Mouse (Mus musculus): ENCODE data around the gene Tle4.

DNA sequence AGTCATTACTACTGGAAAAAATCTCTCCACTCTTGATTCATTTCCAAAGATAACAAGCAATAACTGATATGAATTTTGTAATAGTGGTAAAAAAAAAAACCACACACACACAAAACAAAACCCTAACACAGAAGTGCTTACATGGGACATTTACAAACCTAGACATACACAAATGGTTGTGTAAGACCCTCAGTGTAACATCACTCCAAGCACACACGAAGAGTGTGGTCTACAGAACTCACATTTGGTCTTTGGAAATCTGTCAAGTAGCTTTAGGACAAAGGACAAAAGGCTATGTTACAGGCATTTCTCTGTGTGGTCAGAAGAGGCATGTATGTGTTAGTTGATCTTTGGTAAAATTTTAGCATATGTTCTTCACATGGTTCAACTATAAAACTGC, 52.4 kb downstream of the Tle4 start:
- TF ChIP-seq POLR2A (IDR thresholded peaks at IDR 0.05; ENCODE audit: insufficient read length, low read depth) (no peak), MAX (IDR thresholded peaks at IDR 0.05; ENCODE audit: low read depth) (no peak), POLR2AphosphoS2 (IDR thresholded peaks at IDR 0.05; ENCODE audit: insufficient read length, low read depth) (no peak), E2F4 (IDR thresholded peaks at IDR 0.05; ENCODE audit: insufficient read depth) (no peak), USF1 (IDR thresholded peaks at IDR 0.05; ENCODE audit: low read depth) (no peak), REST (IDR thresholded peaks at IDR 0.05; ENCODE audit: insufficient read depth, insufficient read length) (no peak), TCF12 (IDR thresholded peaks at IDR 0.05; ENCODE audit: insufficient read depth, poor library complexity, severe bottlenecking) (no peak), TCF3 (IDR thresholded peaks at IDR 0.05; ENCODE audit: insufficient read length, low read depth) (no peak), MYOD1 (IDR thresholded peaks at IDR 0.05; ENCODE audit: control insufficient read depth in 1 of 3, insufficient read length in 2 of 3, low read depth in 2 of 3) (no peak), CEBPB (IDR thresholded peaks at IDR 0.05; ENCODE audit: insufficient read depth, poor library complexity, severe bottlenecking) (no peak), MYOG (IDR thresholded peaks at IDR 0.05; ENCODE audit: control insufficient read depth in 1 of 3, insufficient read depth in 1 of 3, insufficient read length in 2 of 3, low read depth in 2 of 3) (no peak), SRF (IDR thresholded peaks at IDR 0.05; ENCODE audit: control insufficient read depth, insufficient read length, low read depth) (no peak)

All from myocyte (in vitro differentiated cells).